Mouse (Mus musculus) left cerebral cortex, postnatal 25 days (tissue): Measurements from ENCODE around the gene Has1. TPM values are rescaled to one million over a fixed set of nuclear protein-coding genes. Genes with fewer than 3 reads are reported as not detected.
A peak's percentile ranks its signal among the peaks of the same experiment; 100 is the strongest.
"Not testable (repeated sequence)": the region's sequence is repeated elsewhere in the genome, so short reads cannot be mapped to it uniquely, and the experiment has no call there.

Experiments
- DNase-seq, 2 experiments: peaks; one replicate each; pipeline ENCODE4 v3.0.0; 2022; ENCODE audit warnings: low spot score in 2 of 2, mixed read lengths in 1 of 2
- intact Hi-C: fragments of 180-260 bp; cut with DNase I; formaldehyde crosslinking; loops from one replicate; pipeline ENCODE4 v1.15.1; 2025
- total RNA-seq, 2 experiments: library from RNA; stranded (reverse); gene quantifications; 2 replicates each; pipeline ENCODE4 v1.2.3; 2021

Has1 gene
- total RNA-seq, 2 experiments from 2014 or later: 0.53 to 0.62 TPM

- DNase-seq: peak in 1 of 2 experiments; percentile 67
- intact Hi-C loops: loop anchor here (2.0 kb wide), 1 partner anchor 51 kb away; no protein-coding TSS in a partner anchor
Observed at GRCm38 (mm10) chr17:17845187-17846027, 9.6 kb downstream of the Has1 start.

GRCm38 (mm10) chr17:17844606-17845005 lies 10.4 kb downstream of the Has1 start:
- intact Hi-C loops: loop anchor here (2.0 kb wide), 1 partner anchor 52 kb away; no protein-coding TSS in a partner anchor
- not testable (repeated sequence) for DNase-seq

GRCm38 (mm10) chr17:17843534-17844261 lies 11.3 kb downstream of the Has1 start:
- intact Hi-C loops: loop anchor here (2.0 kb wide), 1 partner anchor 53 kb away; no protein-coding TSS in a partner anchor
- DNase-seq: no peak

GRCm38 (mm10) chr17:17840796-17841195 lies 14.2 kb downstream of the Has1 start:
- DNase-seq: no peak
- intact Hi-C loops: no loop called here

GRCm38 (mm10) chr17:17839276-17839675 lies 15.7 kb downstream of the Has1 start:
- DNase-seq: no peak
- intact Hi-C loops: no loop called here

- intact Hi-C loops: loop anchor here (1.0 kb wide), 1 partner anchor 11 kb away; the partner anchor contains the start of gene Spaca6
- DNase-seq: peak; percentile 95 to 97
Observed at GRCm38 (mm10) chr17:17837919-17838701, 16.9 kb downstream of the Has1 start.

- DNase-seq: no peak
Observed at GRCm38 (mm10) chr17:17837426-17837825, 17.6 kb downstream of the Has1 start.

GRCm38 (mm10) chr17:17836101-17836500 lies 18.9 kb downstream of the Has1 start:
- intact Hi-C loops: no loop called here
- DNase-seq: peak in 1 of 2 experiments; percentile 71

More at GRCm38 (mm10) chr17:17837426-17837825, 17.6 kb downstream of the Has1 start:
- intact Hi-C loops: no loop called here

GRCm38 (mm10) chr17:17834896-17835295 lies 20.1 kb downstream of the Has1 start:
- intact Hi-C loops: no loop called here
- DNase-seq: no peak

GRCm38 (mm10) chr17:17830731-17831130 lies 24.3 kb downstream of the Has1 start:
- intact Hi-C loops: no loop called here
- DNase-seq: no peak

GRCm38 (mm10) chr17:17829816-17830535 lies 25.0 kb downstream of the Has1 start:
- DNase-seq: no peak
- intact Hi-C loops: loop anchor here (5.0 to 10.0 kb wide), 2 partner anchors 63 to 455 kb away; partner anchors contain the start of gene Riok2

GRCm38 (mm10) chr17:17829052-17829785 lies 25.8 kb downstream of the Has1 start:
- intact Hi-C loops: loop anchor here (5.0 to 10.0 kb wide), 2 partner anchors 62 to 454 kb away; partner anchors contain the start of gene Riok2
- no peak for DNase-seq

GRCm38 (mm10) chr17:17828191-17828981 lies 26.6 kb downstream of the Has1 start:
- peak; percentile 36 to 45 for DNase-seq
- intact Hi-C loops: loop anchor here (5.0 to 10.0 kb wide), 2 partner anchors 61 to 454 kb away; partner anchors contain the start of gene Riok2

- DNase-seq: peak; percentile 61 to 65
- intact Hi-C loops: loop anchor here (1.0 to 10.0 kb wide), 4 partner anchors 11 to 453 kb away; partner anchors contain the start of genes Lnpep and Riok2
Observed at GRCm38 (mm10) chr17:17827658-17828190, 27.3 kb downstream of the Has1 start.

- peak; percentile 82 to 93 for DNase-seq
- intact Hi-C loops: loop anchor here (1.0 to 10.0 kb wide), 4 partner anchors 11 to 452 kb away; partner anchors contain the start of genes Lnpep and Riok2
Observed at GRCm38 (mm10) chr17:17826751-17827657, 28.0 kb downstream of the Has1 start, which contains the start of gene Spaca6. Gene Spaca6 (plus strand): TSS chr17:17827158.
